Mouse (Mus musculus) intestine, postnatal 0 days (tissue): Measurements from ENCODE around the gene Tmem235. TPM values are rescaled to one million over a fixed set of nuclear protein-coding genes. Genes with fewer than 3 reads are reported as not detected.

Experiments
- ATAC-seq: fragments of 200-750 bp; cut with Nextera tagmentation; 2 replicates; pipeline ENCODE4 v1.8.0; 2017; ENCODE audit warnings: mild to moderate bottlenecking, moderate TSS enrichment, moderate library complexity
- H3K27ac ChIP-seq: fragments of 300-500 bp; sonication (generic); 2 replicates; pipeline ENCODE4 v1.5.1; 2014; ENCODE audit warnings: mild to moderate bottlenecking, low read depth, low read length, moderate library complexity
- H3K27me3 ChIP-seq: fragments of 300-500 bp; sonication (generic); replicated peaks from 2 replicates; pipeline ENCODE4 v1.6.1; 2014; ENCODE audit warnings: low read length, mixed read lengths; ENCODE audit not compliant: control insufficient read depth, insufficient read depth
- H3K36me3 ChIP-seq: fragments of 300-500 bp; sonication (generic); 2 replicates; pipeline ENCODE4 v1.6.1; 2014; ENCODE audit warnings: mild to moderate bottlenecking, moderate library complexity; ENCODE audit not compliant: control insufficient read depth, insufficient read depth
- H3K4me1 ChIP-seq: fragments of 300-500 bp; sonication (generic); replicated peaks from 2 replicates; pipeline ENCODE4 v1.6.1; 2014; ENCODE audit warnings: antibody characterized with exemption, low read length, mixed read lengths; ENCODE audit not compliant: control insufficient read depth, insufficient read depth
- H3K4me2 ChIP-seq: fragments of 300-500 bp; sonication (generic); replicated peaks from 2 replicates; pipeline ENCODE4 v1.6.1; 2014; ENCODE audit warnings: low read depth, mild to moderate bottlenecking, moderate library complexity
- H3K4me3 ChIP-seq: fragments of 300-500 bp; sonication (generic); 2 replicates; pipeline ENCODE4 v1.5.1; 2014; ENCODE audit warnings: low read depth, low read length
- H3K9ac ChIP-seq: fragments of 300-500 bp; sonication (generic); 2 replicates; pipeline ENCODE4 v1.6.1; 2014; ENCODE audit warnings: mild to moderate bottlenecking, low read depth, low read length
- H3K9me3 ChIP-seq: fragments of 300-500 bp; sonication (generic); 2 replicates; pipeline ENCODE4 v1.6.1; 2016; ENCODE audit warnings: mixed run types; ENCODE audit not compliant: control insufficient read depth
- CTCF ChIP-seq: sonication (generic); IDR thresholded peaks from 2 replicates; pipeline ENCODE4 v1.5.1; 2016; ENCODE audit warnings: low read depth, mild to moderate bottlenecking, control low read depth, antibody characterized with exemption, moderate library complexity
- WGBS: fragments of 180-500 bp; shearing (Covaris S2); extraction: QIAGEN DNeasy Blood & Tissue Kit; methylation state at CpG from one replicate; pipeline ENCODE4 v1.1.7; 2014; 5-methylcytosine and 5-hydroxymethylcytosine counted together
- polyA plus RNA-seq: library from polyadenylated mRNA; unstranded; fragments of >200 nt; fragmentation: Nextera tagmentation; extraction: Ambion mirVana; gene quantifications from 2 replicates; pipeline ENCODE4 v1.2.1, GENCODE M21; 2015

The Tmem235 gene
- polyA plus RNA-seq, 1 experiment from 2014 or later, result not detected

GRCm38 (mm10) chr11:117902282-117902681 is 41.7 kb downstream of the Tmem235 start:
- Histone ChIP-seq H3K9ac (no peak overlapping the region), H3K9me3 (no peaks in the 10 kb centered on the region), H3K4me3 (no peak overlapping the region), H3K27ac (no peak overlapping the region), H3K36me3 (no peaks in the 10 kb centered on the region), H3K27me3 (no peaks in the 10 kb centered on the region), H3K4me2 (no peak overlapping the region), H3K4me1 (no peaks in the 10 kb centered on the region)
- ATAC-seq, result no peak
- TF ChIP-seq CTCF, result no peak
- 85% methylated on average over 2 of the region's 2 CpGs for WGBS

DNA sequence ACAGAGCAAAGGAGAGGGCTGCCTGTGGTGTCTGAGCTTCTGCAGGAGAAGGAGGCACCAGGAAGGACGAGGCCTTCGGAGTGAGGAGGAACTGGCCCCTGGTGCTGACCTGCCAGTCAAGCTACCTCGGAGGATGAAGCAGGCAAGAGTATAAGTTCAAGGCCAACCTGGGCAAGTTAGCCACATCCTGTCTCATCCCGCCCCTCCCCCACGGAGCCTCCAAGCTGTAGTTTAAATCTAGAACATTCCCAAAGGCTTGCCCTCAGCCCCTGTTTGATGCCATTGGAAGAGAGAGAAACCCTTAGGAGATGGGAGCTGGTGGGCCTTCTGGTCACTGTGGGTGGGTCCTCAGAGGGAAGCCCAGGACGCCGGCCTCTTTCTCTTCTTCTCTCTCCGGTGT is 43.9 kb downstream of the Tmem235 start:
- Histone ChIP-seq H3K27ac (no peak overlapping the region), H3K4me1 (no peaks in the 10 kb centered on the region), H3K27me3 (no peaks in the 10 kb centered on the region), H3K9ac (no peak overlapping the region), H3K4me3 (no peak overlapping the region), H3K9me3 (no peaks in the 10 kb centered on the region), H3K36me3 (no peaks in the 10 kb centered on the region), H3K4me2 (no peak overlapping the region)
- TF ChIP-seq CTCF, result no peak
- 75% methylated on average over 8 of the region's 8 CpGs for WGBS
- no peak for ATAC-seq

GRCm38 (mm10) chr11:117909337-117909736 is 48.8 kb downstream of the Tmem235 start:
- Histone ChIP-seq H3K27ac (no peak overlapping the region), H3K4me1 (no peaks in the 10 kb centered on the region), H3K4me2 (no peak overlapping the region), H3K36me3 (no peaks in the 10 kb centered on the region), H3K9me3 (no peaks in the 10 kb centered on the region), H3K27me3 (no peaks in the 10 kb centered on the region), H3K9ac (no peak overlapping the region), H3K4me3 (no peak overlapping the region)
- no peak for TF ChIP-seq CTCF
- ATAC-seq, result no peak
- WGBS, result 88% methylated on average over 8 of the region's 8 CpGs

DNA sequence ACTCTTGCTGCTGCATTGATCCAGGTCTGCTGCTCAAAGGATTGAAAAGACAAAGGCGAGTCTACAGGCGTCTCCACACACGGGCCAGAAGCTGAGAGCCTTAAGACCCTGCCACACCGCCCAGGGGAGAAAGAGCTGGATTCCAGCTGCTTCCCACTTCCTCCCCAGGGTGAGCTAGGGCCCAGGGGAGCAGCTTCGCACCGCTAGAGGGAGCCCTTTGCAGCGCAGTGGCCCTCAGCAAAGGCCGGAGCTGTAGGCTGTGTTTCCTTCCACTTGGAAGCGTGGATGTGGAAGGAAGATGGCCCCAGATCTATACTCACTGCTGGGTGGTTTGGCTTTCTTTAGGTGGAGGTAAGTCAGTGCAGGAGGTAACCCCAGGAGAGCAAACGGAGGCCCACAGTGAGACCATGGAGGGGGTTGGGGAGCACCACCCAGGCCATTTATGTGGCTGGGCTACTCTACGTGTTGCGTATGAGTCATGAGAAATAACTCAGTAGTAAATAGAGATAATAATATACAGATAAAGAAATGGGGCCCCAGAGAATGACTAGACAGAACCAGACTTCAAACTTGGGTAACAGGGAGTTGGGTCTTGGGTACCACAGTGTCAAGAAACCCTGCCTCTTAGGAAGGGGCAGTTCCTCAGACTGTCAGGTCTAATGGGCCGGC is 52.3 kb downstream of the Tmem235 start:
- H3K4me2 ChIP-seq, result peak overlapping the region; percentile 33; the same call in 1 of the 2 replicates
- TF ChIP-seq CTCF, result peak; percentile 99
- no peaks in the 10 kb centered on the region for H3K36me3 ChIP-seq
- peak; percentile 71 for ATAC-seq
- H3K4me1 ChIP-seq, result no peaks in the 10 kb centered on the region
- no peak overlapping the region for H3K4me3 ChIP-seq
- no peaks in the 10 kb centered on the region for H3K9me3 ChIP-seq
- 16% methylated on average over 13 of the region's 13 CpGs for WGBS
- no peak overlapping the region for H3K9ac ChIP-seq
- H3K27ac ChIP-seq, result peak overlapping the region; percentile 54
- H3K27me3 ChIP-seq, result no peaks in the 10 kb centered on the region

DNA sequence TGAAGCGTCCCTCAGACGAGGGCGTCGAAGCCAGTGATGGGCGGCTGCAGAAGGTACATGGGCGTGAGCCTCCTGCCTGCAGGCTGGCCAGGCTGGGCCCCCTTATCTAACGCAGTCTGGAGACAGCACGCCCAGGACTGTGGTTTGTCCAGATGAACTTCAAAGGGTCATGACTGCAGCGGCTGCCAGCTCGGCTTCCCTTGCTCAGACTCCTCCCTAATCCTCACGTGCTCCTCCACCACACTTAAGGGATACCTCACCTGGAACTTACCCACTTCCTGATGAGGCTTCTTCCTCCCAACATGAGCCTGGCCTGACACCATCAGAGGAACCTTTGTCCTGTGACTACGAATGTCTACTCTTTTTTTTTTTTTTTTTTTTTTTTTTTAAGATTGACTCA is 54.0 kb downstream of the Tmem235 start:
- H3K4me1 ChIP-seq, result no peaks in the 10 kb centered on the region
- H3K9me3 ChIP-seq, result no peaks in the 10 kb centered on the region
- no peak for TF ChIP-seq CTCF
- H3K27ac ChIP-seq, result peak overlapping the region; percentile 68
- H3K27me3 ChIP-seq, result no peaks in the 10 kb centered on the region
- H3K9ac ChIP-seq, result no peak overlapping the region
- ATAC-seq, result peak; percentile 80
- 33% methylated on average over 12 of the region's 12 CpGs for WGBS
- H3K36me3 ChIP-seq, result no peaks in the 10 kb centered on the region
- no peak overlapping the region for H3K4me3 ChIP-seq
- H3K4me2 ChIP-seq, result no peak overlapping the region

Other genes with a start within 250 kb of the Tmem235 start
- gene Tnrc6c, start 206.5 kb upstream of the Tmem235 start, polyA plus RNA-seq, result 6.1 and 6.9 TPM in 2 replicates
- 18.2 TPM in 2 replicates for gene Tmc8, start 78.7 kb upstream of the Tmem235 start, polyA plus RNA-seq
- 23.8 and 26.3 TPM in 2 replicates for gene Tmc6, start 78.6 kb upstream of the Tmem235 start, polyA plus RNA-seq
- gene 6030468B19Rik, start 63.1 kb upstream of the Tmem235 start, polyA plus RNA-seq, result not detected in 2 replicates
- gene Gm20708, start 51.1 kb upstream of the Tmem235 start, polyA plus RNA-seq, result 0.29 and 0.37 TPM in 2 replicates
- 116 and 129 TPM in 2 replicates for gene Syngr2, start 51.1 kb upstream of the Tmem235 start, polyA plus RNA-seq
- gene Afmid, start 34.8 kb upstream of the Tmem235 start, polyA plus RNA-seq, result 7.0 and 9.2 TPM in 2 replicates
- 36.3 and 44.8 TPM in 2 replicates for gene Tk1, start 34.7 kb upstream of the Tmem235 start, polyA plus RNA-seq
- gene Birc5, start 11.5 kb upstream of the Tmem235 start, polyA plus RNA-seq, result 84.0 and 86.0 TPM in 2 replicates
- gene Tha1, start 12.7 kb downstream of the Tmem235 start, polyA plus RNA-seq, result 15.8 and 16.4 TPM in 2 replicates
- gene Socs3, start 109.3 kb downstream of the Tmem235 start, polyA plus RNA-seq, result 15.7 and 15.9 TPM in 2 replicates
- gene Pgs1, start 125.5 kb downstream of the Tmem235 start, polyA plus RNA-seq, result 23.1 and 24.0 TPM in 2 replicates